Mouse (Mus musculus) MEL (cell line): Measurements from ENCODE around the gene Cenpm. TPM values are rescaled to one million over a fixed set of nuclear protein-coding genes. Genes with fewer than 3 reads are reported as not detected.

ENCODE experiments used
- DNase-seq: peaks from one replicate; pipeline ENCODE4 v3.0.0; 2011; ENCODE audit warnings: low read depth, low spot score
- H3K27ac ChIP-seq: 2 replicates; pipeline ENCODE4 v1.5.1; 2012; ENCODE audit warnings: low read depth, mild to moderate bottlenecking, control low read depth, low read length, moderate library complexity; ENCODE audit not compliant: control insufficient read depth
- H3K27me3 ChIP-seq, 2 experiments: fragments of 150-350 bp in 1 of 2; sonication (generic) in 1 of 2; 2 replicates each; pipeline ENCODE4 v1.6.1; 2012; ENCODE audit warnings: low read length in 2 of 2, mild to moderate bottlenecking in 2 of 2, improper control_type of control experiment in 1 of 2, moderate library complexity in 1 of 2; ENCODE audit not compliant: insufficient read depth in 2 of 2, control insufficient read depth in 1 of 2
- H3K36me3 ChIP-seq, 2 experiments: 2 replicates each; pipeline ENCODE4 v1.6.1; 2012 to 2014; ENCODE audit warnings: low read length in 2 of 2, improper control_type of control experiment in 1 of 2, inconsistent platforms in 1 of 2, mild to moderate bottlenecking in 1 of 2; ENCODE audit not compliant: insufficient read depth in 2 of 2, control insufficient read depth in 1 of 2
- H3K4me1 ChIP-seq, 2 experiments: fragments of 150-350 bp in 1 of 2; sonication (generic) in 1 of 2; 2 replicates each; pipeline ENCODE4 v1.6.1; 2012; ENCODE audit warnings: low read length in 2 of 2, improper control_type of control experiment in 1 of 2, mild to moderate bottlenecking in 1 of 2; ENCODE audit not compliant: insufficient read depth in 2 of 2, control insufficient read depth in 1 of 2
- H3K4me3 ChIP-seq, 2 experiments: fragments of 150-350 bp in 1 of 2; sonication (generic) in 1 of 2; 2 replicates each; pipeline ENCODE4 v1.5.1; 2012; ENCODE audit warnings: low read depth in 2 of 2, low read length in 2 of 2, mild to moderate bottlenecking in 2 of 2, moderate library complexity in 2 of 2, control low read depth in 1 of 2, improper control_type of control experiment in 1 of 2; ENCODE audit not compliant: control insufficient read depth in 1 of 2, insufficient read depth in 1 of 2
- H3K79me2 ChIP-seq: 2 replicates; pipeline ENCODE4 v1.6.1; 2012; ENCODE audit warnings: mild to moderate bottlenecking, low read length, moderate library complexity; ENCODE audit not compliant: control insufficient read depth, poor library complexity, insufficient read depth
- H3K9ac ChIP-seq: 2 replicates; pipeline ENCODE4 v1.6.1; 2012; ENCODE audit warnings: low read depth, mild to moderate bottlenecking, control low read depth, low read length, moderate library complexity; ENCODE audit not compliant: control insufficient read depth, poor library complexity, severe bottlenecking
- H3K9me3 ChIP-seq: fragments of 150-350 bp; sonication (generic); replicated peaks from 2 replicates; pipeline ENCODE4 v1.6.1; 2012; ENCODE audit warnings: mild to moderate bottlenecking, low read length, improper control_type of control experiment, moderate library complexity; ENCODE audit not compliant: insufficient read depth
- BHLHE40 ChIP-seq: IDR thresholded peaks from 2 replicates; pipeline ENCODE4 v1.6.1; 2012; ENCODE audit warnings: low read depth, mild to moderate bottlenecking, inconsistent platforms, low read length, improper control_type of control experiment, borderline replicate concordance
- E2F4 ChIP-seq: IDR thresholded peaks from 2 replicates; pipeline ENCODE4 v1.6.1; 2011; ENCODE audit warnings: low read depth, low read length, improper control_type of control experiment, borderline replicate concordance
- ETS1 ChIP-seq: IDR thresholded peaks from 2 replicates; pipeline ENCODE4 v1.6.1; 2012; ENCODE audit warnings: low read depth, mild to moderate bottlenecking, inconsistent platforms, low read length, improper control_type of control experiment, moderate library complexity
- GATA1 ChIP-seq: IDR thresholded peaks from 2 replicates; pipeline ENCODE4 v1.6.1; 2011; ENCODE audit warnings: low read depth, low read length, improper control_type of control experiment
- HCFC1 ChIP-seq: IDR thresholded peaks from 2 replicates; pipeline ENCODE4 v1.6.1; 2012; ENCODE audit warnings: low read depth, mild to moderate bottlenecking, inconsistent platforms, low read length, improper control_type of control experiment, moderate library complexity
- JUND ChIP-seq: IDR thresholded peaks from 2 replicates; pipeline ENCODE4 v1.6.1; 2011; ENCODE audit warnings: low read depth, mild to moderate bottlenecking, improper control_type of control experiment, low read length
- MAFK ChIP-seq: IDR thresholded peaks from 2 replicates; pipeline ENCODE4 v1.6.1; 2011; ENCODE audit warnings: low read depth, mild to moderate bottlenecking, low read length, improper control_type of control experiment, borderline replicate concordance
- MYC ChIP-seq: IDR thresholded peaks from 2 replicates; pipeline ENCODE4 v1.6.1; 2011; ENCODE audit warnings: low read depth, mild to moderate bottlenecking, low read length, improper control_type of control experiment, moderate library complexity
- NELFE ChIP-seq: IDR thresholded peaks from 2 replicates; pipeline ENCODE4 v1.6.1; 2011; ENCODE audit warnings: low read depth, low read length, improper control_type of control experiment
- POLR2A ChIP-seq, 2 experiments: IDR thresholded peaks; 2 replicates each; pipeline ENCODE4 v1.6.1; 2011 to 2012; ENCODE audit warnings: low read length in 2 of 2, mild to moderate bottlenecking in 2 of 2, control low read depth in 1 of 2, improper control_type of control experiment in 1 of 2, low read depth in 1 of 2, moderate library complexity in 1 of 2; ENCODE audit not compliant: control insufficient read depth in 1 of 2, insufficient read depth in 1 of 2, poor library complexity in 1 of 2
- POLR2AphosphoS2 ChIP-seq: IDR thresholded peaks from 2 replicates; pipeline ENCODE4 v1.6.1; 2011; ENCODE audit warnings: low read length, improper control_type of control experiment
- POLR2AphosphoS5 ChIP-seq: IDR thresholded peaks from 2 replicates; pipeline ENCODE4 v1.6.1; 2012; ENCODE audit warnings: low read depth, borderline replicate concordance, mild to moderate bottlenecking, inconsistent platforms, low read length, moderate library complexity, mixed read lengths
- RAD21 ChIP-seq: IDR thresholded peaks from 2 replicates; pipeline ENCODE4 v1.6.1; 2011; ENCODE audit warnings: mild to moderate bottlenecking, low read depth, low read length, improper control_type of control experiment
- RCOR1 ChIP-seq: IDR thresholded peaks from 2 replicates; pipeline ENCODE4 v1.6.1; 2012; ENCODE audit warnings: low read depth, mild to moderate bottlenecking, inconsistent platforms, low read length, improper control_type of control experiment
- TBP ChIP-seq: IDR thresholded peaks from 2 replicates; pipeline ENCODE4 v1.8.0; 2011; ENCODE audit warnings: low read depth, low read length, improper control_type of control experiment
- UBTF ChIP-seq: IDR thresholded peaks from 2 replicates; pipeline ENCODE4 v1.6.1; 2012; ENCODE audit warnings: low read depth, mild to moderate bottlenecking, inconsistent platforms, low read length, improper control_type of control experiment, moderate library complexity, borderline replicate concordance; ENCODE audit not compliant: insufficient read depth
- USF1 ChIP-seq: IDR thresholded peaks from 2 replicates; pipeline ENCODE4 v1.6.1; 2014; ENCODE audit warnings: low read depth, mild to moderate bottlenecking, inconsistent platforms, low read length, improper control_type of control experiment, moderate library complexity
- USF2 ChIP-seq, 2 experiments: IDR thresholded peaks; 2 replicates each; pipeline ENCODE4 v1.6.1; 2011 to 2012; ENCODE audit warnings: improper control_type of control experiment in 2 of 2, low read length in 2 of 2, borderline replicate concordance in 1 of 2, inconsistent platforms in 1 of 2, low read depth in 1 of 2, mild to moderate bottlenecking in 1 of 2; ENCODE audit not compliant: insufficient read depth in 1 of 2
- ZC3H11A ChIP-seq: IDR thresholded peaks from 2 replicates; pipeline ENCODE4 v1.6.1; 2012; ENCODE audit warnings: low read depth, mild to moderate bottlenecking, inconsistent platforms, low read length, improper control_type of control experiment
- polyA plus RNA-seq, 2 experiments: library from polyadenylated mRNA; stranded (reverse) in 1 of 2; unstranded in 1 of 2; fragments of >175 nt in 1 of 2; fragments of >200 nt in 1 of 2; gene quantifications; 2 replicates each; pipeline versions ENCODE4 v1.2.1 to v1.2.4; 2012; ENCODE audit warnings: low replicate concordance in 2 of 2, low read depth in 1 of 2; ENCODE audit not compliant: insufficient read length in 2 of 2, insufficient read depth in 1 of 2, missing spikeins in 1 of 2
- total RNA-seq: library from RNA; depleted of rRNA; stranded (reverse); fragments of 300-350 nt; gene quantifications from 2 replicates; pipeline ENCODE4 v1.2.3, GENCODE M21; 2012

The Cenpm gene
- total and polyA plus RNA-seq, 3 experiments, result 23.7 to 56.3 TPM; not detected in 1

GRCm38 (mm10) chr15:82198342-82198741 lies 46.2 kb downstream of the Cenpm start (continued):
- TF ChIP-seq BHLHE40, result no peak

GRCm38 (mm10) chr15:82197937-82198336 lies 46.6 kb downstream of the Cenpm start:
- Histone ChIP-seq H3K79me2 (no peaks in the 10 kb centered on the region), H3K4me1 (no peaks in the 10 kb centered on the region), H3K27ac (no peak overlapping the region), H3K27me3 (no peaks in the 10 kb centered on the region), H3K4me3 (no peak overlapping the region), H3K36me3 (peaks cover 0 to 2% of the 10 kb centered on the region in 2 experiments; a peak in 2 of 4 replicates), H3K9me3 (no peaks in the 10 kb centered on the region), H3K9ac (no peak overlapping the region)
- DNase-seq, result no peak
- no peak for TF ChIP-seq MAFK
- no peak for TF ChIP-seq NELFE

GRCm38 (mm10) chr15:82197246-82197750 lies 47.2 kb downstream of the Cenpm start:
- no peaks in the 10 kb centered on the region for H3K9me3 ChIP-seq
- H3K27ac ChIP-seq, result no peak overlapping the region
- H3K4me1 ChIP-seq, result no peaks in the 10 kb centered on the region
- H3K79me2 ChIP-seq, result no peaks in the 10 kb centered on the region
- H3K36me3 ChIP-seq, result peaks cover 0 to 2% of the 10 kb centered on the region in 2 experiments; a peak in 2 of 4 replicates
- H3K27me3 ChIP-seq, result no peaks in the 10 kb centered on the region
- H3K9ac ChIP-seq, result no peak overlapping the region
- no peak for DNase-seq
- no peak overlapping the region for H3K4me3 ChIP-seq
- TF ChIP-seq JUND (no peak), USF2 (IDR thresholded peaks at IDR 0.05; ENCODE audit: borderline replicate concordance in 1 of 2, insufficient read depth in 1 of 2, low read depth in 1 of 2, low read length in 2 of 2) (no peak), ETS1 (no peak), POLR2AphosphoS5 (no peak), UBTF (no peak), POLR2A (IDR thresholded peaks at IDR 0.05; ENCODE audit: control insufficient read depth in 1 of 2, insufficient read depth in 1 of 2, low read depth in 1 of 2, low read length in 2 of 2, poor library complexity in 1 of 2) (no peak), TBP (no peak), RCOR1 (no peak), MYC (no peak), USF1 (no peak), E2F4 (no peak), POLR2AphosphoS2 (no peak), GATA1 (no peak), ZC3H11A (no peak), NELFE (no peak), HCFC1 (no peak), RAD21 (no peak)
